Mouse (Mus musculus) liver, postnatal 0 days (tissue): Measurements from ENCODE around the gene Ipmk.

Source experiments
- CTCF ChIP-seq: sonication (generic); IDR thresholded peaks from 2 replicates; pipeline ENCODE4 v1.5.1; 2016; ENCODE audit warnings: antibody characterized with exemption, low read depth
- EP300 ChIP-seq: IDR thresholded peaks from 2 replicates; pipeline ENCODE4 v1.6.1; 2016; ENCODE audit warnings: antibody characterized with exemption, low read depth, mild to moderate bottlenecking

DNA sequence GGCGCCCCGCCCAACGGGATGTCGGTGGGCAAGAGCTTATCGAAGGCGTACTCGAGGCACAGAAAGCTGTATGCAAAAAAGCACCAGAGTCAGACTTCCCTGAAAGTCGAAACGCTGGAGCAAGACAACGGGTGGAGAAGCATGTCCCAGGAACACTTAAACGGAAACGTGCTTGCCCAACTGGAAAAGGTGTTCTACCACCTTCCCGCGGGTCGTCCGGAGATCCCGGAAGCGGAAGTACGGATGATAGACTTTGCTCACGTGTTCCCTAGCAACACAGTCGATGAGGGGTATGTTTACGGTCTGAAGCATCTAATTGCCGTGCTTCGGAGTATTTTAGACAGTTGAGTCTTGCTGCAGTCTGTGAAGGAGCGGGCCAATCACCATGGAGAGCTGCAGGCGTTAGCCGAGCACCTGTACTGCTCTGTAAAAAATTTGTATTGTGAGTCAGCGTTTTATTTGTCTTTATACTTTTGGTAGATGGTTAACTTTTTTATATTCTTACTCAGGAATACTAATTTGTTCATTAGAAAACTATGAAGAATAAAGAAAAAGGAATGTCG, 34.0 kb downstream of the Ipmk start:
- TF ChIP-seq CTCF (no peak), EP300 (no peak)
